9 mouse cellular contexts compared by ENCODE assay signal in the genomic region with DNA sequence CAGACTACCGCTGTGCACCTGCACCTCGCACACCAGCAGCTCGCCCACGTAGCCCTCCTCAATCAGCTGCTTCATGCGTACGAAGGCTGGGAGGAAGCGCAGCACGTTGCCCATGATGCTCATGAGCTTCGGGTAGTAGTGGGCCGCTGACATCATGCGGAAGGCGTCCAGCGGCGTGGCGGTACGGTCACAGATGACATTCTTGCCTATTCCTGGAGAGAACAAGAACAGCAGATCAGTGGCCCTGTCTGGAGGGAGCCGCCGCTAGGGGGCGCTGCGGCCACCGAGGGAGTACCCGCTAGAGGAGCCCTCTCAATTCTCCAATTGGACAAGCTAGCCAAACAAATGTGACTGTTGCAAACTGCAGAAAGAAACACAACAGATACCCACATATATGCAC. TPM values are rescaled to one million over a fixed set of nuclear protein-coding genes. Genes with fewer than 3 reads are reported as not detected.
DNase-seq lines count a peak whose midpoint lies in the region; ATAC-seq and TF ChIP-seq lines count a peak whose summit lies in the region.
"Had no signal": no experiment of that assay in that cellular context is flagged by ENCODE, and none has a peak within 500 bp of the region (broad histone marks: within the 10 kb centered on the region; RNA-seq: fewer than 3 reads in every experiment).

No protein-coding gene starts in this region.

- no peak overlapping the region for H3K9ac ChIP-seq in hindbrain, embryonic 11.5 days (ENCODE audit: low read depth, low read length)
- no peak overlapping the region for H3K9ac ChIP-seq in hindbrain, embryonic 16.5 days (ENCODE audit: low read depth, low read length)
- no peak overlapping the region for H3K9ac ChIP-seq in midbrain, postnatal 0 days (replicated peaks; ENCODE audit: low read length, poor library complexity, severe bottlenecking)
- H3K9ac ChIP-seq: neural tube, embryonic 12.5 days had no signal

- H3K27ac ChIP-seq in hindbrain, embryonic 11.5 days (ENCODE audit: low read depth, low read length): no peak overlapping the region
- H3K27ac ChIP-seq in hindbrain, embryonic 16.5 days (ENCODE audit: low read depth, low read length): no peak overlapping the region
- H3K27ac ChIP-seq in midbrain, postnatal 0 days (ENCODE audit: low read depth, low read length): no peak overlapping the region
- H3K27ac ChIP-seq: neural tube, embryonic 12.5 days had no signal

- peak; percentile 75 for DNase-seq in hindbrain, embryonic 11.5 days (ENCODE audit: low spot score)
- DNase-seq in B cell, adult 2 months: peak; percentile 69 to 71
- peak; percentile 74 for DNase-seq in adrenal gland, postnatal 10 days
- peak; percentile 64 to 78 for DNase-seq in kidney, postnatal 4 days
- DNase-seq in midbrain, postnatal 0 days (ENCODE audit: low spot score): peak; percentile 36

- H3K4me1 ChIP-seq in hindbrain, embryonic 11.5 days (replicated peaks; ENCODE audit: control insufficient read depth, insufficient read depth, low read length): no peaks in the 10 kb centered on the region
- H3K4me1 ChIP-seq in hindbrain, embryonic 16.5 days (ENCODE audit: control insufficient read depth, insufficient read depth, low read depth, low read length): 0 out of 2 replicates have a peak, but pooled peaks cover under 1% of the 10 kb centered on the region
- H3K4me1 ChIP-seq in midbrain, postnatal 0 days (ENCODE audit: insufficient read depth, low read length): no peaks in the 10 kb centered on the region
- H3K4me1 ChIP-seq: neural tube, embryonic 12.5 days had no signal

- no peaks in the 10 kb centered on the region for H3K9me3 ChIP-seq in hindbrain, embryonic 11.5 days (ENCODE audit: control insufficient read depth, low read length)
- no peaks in the 10 kb centered on the region for H3K9me3 ChIP-seq in hindbrain, embryonic 16.5 days (ENCODE audit: control insufficient read depth, low read length)
- no peaks in the 10 kb centered on the region for H3K9me3 ChIP-seq in midbrain, postnatal 0 days (ENCODE audit: low read length)
- H3K9me3 ChIP-seq: neural tube, embryonic 12.5 days had no signal

- H3K4me3 ChIP-seq in hindbrain, embryonic 11.5 days (ENCODE audit: low read depth, low read length): no peak overlapping the region
- no peak overlapping the region for H3K4me3 ChIP-seq in hindbrain, embryonic 16.5 days (ENCODE audit: low read length)
- H3K4me3 ChIP-seq in midbrain, postnatal 0 days (ENCODE audit: low read depth, low read length): no peak overlapping the region
- H3K4me3 ChIP-seq: neural tube, embryonic 12.5 days had no signal

- no peaks in the 10 kb centered on the region for H3K36me3 ChIP-seq in hindbrain, embryonic 11.5 days (ENCODE audit: control insufficient read depth, insufficient read depth, low read length)
- no peaks in the 10 kb centered on the region for H3K36me3 ChIP-seq in hindbrain, embryonic 16.5 days (ENCODE audit: control insufficient read depth, insufficient read depth, low read length)
- H3K36me3 ChIP-seq in midbrain, postnatal 0 days (ENCODE audit: insufficient read depth, low read length): peaks cover 5% of the 10 kb centered on the region

- no peak for ATAC-seq in hindbrain, embryonic 11.5 days (ENCODE audit: low FRiP score)
- no peak for ATAC-seq in hindbrain, embryonic 16.5 days
- ATAC-seq in erythroblast, adult 5-6 weeks (replicated peaks; ENCODE audit: low FRiP score, poor library complexity, severe bottlenecking): 0 out of 2 replicates have a peak, but pooled peaks have one; percentile 48
- ATAC-seq in midbrain, postnatal 0 days (ENCODE audit: low FRiP score): no peak
- ATAC-seq in inflammation-experienced regulatory T-cells, adult 6 months: no peak

- peak; percentile 73 for TF ChIP-seq CTCF in midbrain, postnatal 0 days (IDR thresholded peaks at IDR 0.05)

- H3K4me2 ChIP-seq in hindbrain, embryonic 11.5 days (replicated peaks; ENCODE audit: low read depth, low read length): no peak overlapping the region
- no peak overlapping the region for H3K4me2 ChIP-seq in hindbrain, embryonic 16.5 days (ENCODE audit: low read length)
- H3K4me2 ChIP-seq in midbrain, postnatal 0 days (ENCODE audit: low read depth, low read length, poor library complexity, severe bottlenecking): no peak overlapping the region
- H3K4me2 ChIP-seq: neural tube, embryonic 12.5 days had no signal

- H3K27me3 ChIP-seq in hindbrain, embryonic 11.5 days (ENCODE audit: control insufficient read depth, insufficient read depth, low read length): no peaks in the 10 kb centered on the region
- no peaks in the 10 kb centered on the region for H3K27me3 ChIP-seq in hindbrain, embryonic 16.5 days (replicated peaks; ENCODE audit: control insufficient read depth, insufficient read depth, low read length)
- H3K27me3 ChIP-seq in midbrain, postnatal 0 days (ENCODE audit: insufficient read depth, low read length): no peaks in the 10 kb centered on the region
- H3K27me3 ChIP-seq: neural tube, embryonic 12.5 days had no signal

- WGBS in hindbrain, embryonic 11.5 days: 44% methylated on average over 22 of the region's 22 CpGs
- WGBS in hindbrain, embryonic 16.5 days: 40% methylated on average over 22 of the region's 22 CpGs
- WGBS in midbrain, postnatal 0 days: 43% methylated on average over 22 of the region's 22 CpGs

RNA-seq across cellular contexts. Expression of gene Tbc1d7, which starts 29.7 kb away (rescaled TPM):
- 71.3 and 74.8 TPM in 2 replicates for polyA plus RNA-seq in hindbrain, embryonic 11.5 days (2014; fragmentation: Nextera tagmentation; extraction: Ambion mirVana)
- 85.3 and 86.0 TPM in 2 replicates for polyA plus RNA-seq in hindbrain, embryonic 16.5 days (2015; fragmentation: Nextera tagmentation; extraction: Ambion mirVana)
- total RNA-seq in adrenal gland, postnatal 10 days (2021): 10 to 100 TPM; 24.4 to 26.7 TPM
- 6.5 and 10.0 TPM in 2 replicates for total RNA-seq in erythroblast, adult 5-6 weeks (2015; ENCODE audit: low replicate concordance)
- total RNA-seq in erythroblast, adult 5-6 weeks (2017; ENCODE audit: low replicate concordance): 4.7 and 6.7 TPM in 2 replicates
- 30.8 and 48.9 TPM in 2 replicates for total RNA-seq in midbrain, postnatal 0 days (2014; rRNA removed)
- 85.9 and 94.3 TPM in 2 replicates for polyA plus RNA-seq in midbrain, postnatal 0 days (2015; fragmentation: Nextera tagmentation; extraction: Ambion mirVana)
- polyA plus RNA-seq in inflammation-experienced regulatory T-cells, adult 6 months (2017; shearing (Covaris generic)): 10 to 100 TPM; 16.1 to 16.8 (median 16.8) TPM
